In genomic region chr4:116111486-116111885, GRCm38 (mm10) we compare ENCODE assay signal across 21 mouse cellular contexts. TPM values are rescaled to one million over a fixed set of nuclear protein-coding genes. Genes with fewer than 3 reads are reported as not detected.
DNase-seq lines count a peak whose midpoint lies in the region; ATAC-seq lines count a peak whose summit lies in the region.
"Had no signal": no experiment of that assay in that cellular context is flagged by ENCODE, and none has a peak within 500 bp of the region (broad histone marks: within the 10 kb centered on the region; RNA-seq: fewer than 3 reads in every experiment).

No protein-coding gene starts in this region.

- H3K4me2 ChIP-seq in neural tube, embryonic 15.5 days, result no peak overlapping the region

- H3K27ac ChIP-seq in neural tube, embryonic 15.5 days (replicated peaks), result no peak overlapping the region

- H3K4me3 ChIP-seq in neural tube, embryonic 15.5 days (replicated peaks), result no peak overlapping the region

- no peaks in the 10 kb centered on the region for H3K9me3 ChIP-seq in neural tube, embryonic 15.5 days (replicated peaks)
- H3K9me3 ChIP-seq: G1E had no signal

- ATAC-seq in neural tube, embryonic 15.5 days (ENCODE audit: low FRiP score), result no peak
- ATAC-seq: activated CD4-positive, CD25-positive, alpha-beta regulatory T cell, adult 4 months; CD4-positive, CD25-positive, alpha-beta regulatory T cell, adult 4 months; Patski had no signal

- H3K4me1 ChIP-seq in neural tube, embryonic 15.5 days, result no peaks in the 10 kb centered on the region

- 38% methylated on average over 2 of the region's 2 CpGs for WGBS in neural tube, embryonic 15.5 days

- H3K36me3 ChIP-seq in neural tube, embryonic 15.5 days, result no peaks in the 10 kb centered on the region

- H3K9ac ChIP-seq in neural tube, embryonic 15.5 days (replicated peaks), result no peak overlapping the region

- no peaks in the 10 kb centered on the region for H3K27me3 ChIP-seq in neural tube, embryonic 15.5 days (replicated peaks)
- H3K27me3 ChIP-seq: CH12.LX, Patski had no signal

- peak; percentile 16 for DNase-seq in heart, adult 11 months
- DNase-seq in heart, adult 18-20 months, result no peak
- DNase-seq in retina, embryonic 14.5 days (ENCODE audit: low spot score), result peak; percentile 73
- DNase-seq in retina, postnatal 1 day, result peak; percentile 86
- DNase-seq in layer of hippocampus, adult 8-10 months (ENCODE audit: low spot score in 2 of 2), result no peak
- DNase-seq: adrenal gland, adult 2 months; adrenal gland, adult 8-10 months; adrenal gland, postnatal 10 days; adrenal gland, postnatal 14 days; adrenal gland, postnatal 25 days; adrenal gland, postnatal 36 days; B cell, adult 2 months; cerebellum, adult 11 months; cerebellum, adult 11-12 months; cerebellum, adult 18-20 months had no signal

RNA-seq across cellular contexts. Expression of gene Rad54l, which starts 12.0 kb away (rescaled TPM):
- total RNA-seq in heart, adult 18-20 months (2021), result under 1 TPM; 0.10 to 0.26 TPM
- 1 to 10 TPM in 1 of 4 experiments, under 1 TPM in 3; 0.41 to 1.1 (median 0.72) TPM for total RNA-seq in layer of hippocampus, adult 8-10 months (2022)
- 5.6 and 11.5 TPM in 2 replicates for polyA plus RNA-seq in neural tube, embryonic 15.5 days (2015; fragmentation: Nextera tagmentation; extraction: Ambion mirVana)

RNA-seq across cellular contexts. Expression of gene Pomgnt1, which starts 12.2 kb away (rescaled TPM):
- total RNA-seq in heart, adult 18-20 months (2021), result 10 to 100 TPM; 56.8 to 57.5 TPM
- total RNA-seq in layer of hippocampus, adult 8-10 months (2022), result 10 to 100 TPM; 69.7 to 76.0 (median 72.0) TPM
- polyA plus RNA-seq in neural tube, embryonic 15.5 days (2015; fragmentation: Nextera tagmentation; extraction: Ambion mirVana), result 66.9 and 67.2 TPM in 2 replicates

RNA-seq across cellular contexts. Expression of gene Lrrc41, which starts 36.4 kb away (rescaled TPM):
- total RNA-seq in heart, adult 18-20 months (2021), result 10 to 100 TPM; 25.3 to 26.2 TPM
- total RNA-seq in layer of hippocampus, adult 8-10 months (2022), result 10 to 100 TPM; 45.7 to 49.3 (median 47.9) TPM
- 70.9 and 73.3 TPM in 2 replicates for polyA plus RNA-seq in neural tube, embryonic 15.5 days (2015; fragmentation: Nextera tagmentation; extraction: Ambion mirVana)

RNA-seq across cellular contexts. Expression of gene Uqcrh, which starts 36.6 kb away (rescaled TPM):
- total RNA-seq in heart, adult 18-20 months (2021), result 1,000 to 10,000 TPM; 1,939 to 2,067 TPM
- total RNA-seq in layer of hippocampus, adult 8-10 months (2022), result 100 to 1,000 TPM; 402 to 415 (median 406) TPM
- 499 and 535 TPM in 2 replicates for polyA plus RNA-seq in neural tube, embryonic 15.5 days (2015; fragmentation: Nextera tagmentation; extraction: Ambion mirVana)

RNA-seq across cellular contexts. Expression of gene Lurap1, which starts 39.7 kb away (rescaled TPM):
- 1 to 10 TPM; 4.6 to 5.0 TPM for total RNA-seq in heart, adult 18-20 months (2021)
- total RNA-seq in layer of hippocampus, adult 8-10 months (2022), result 10 to 100 TPM; 21.9 to 23.7 (median 23.3) TPM
- polyA plus RNA-seq in neural tube, embryonic 15.5 days (2015; fragmentation: Nextera tagmentation; extraction: Ambion mirVana), result 2.6 and 2.7 TPM in 2 replicates
- total RNA-seq: CH12.LX had no signal

Comparison
In these comparisons a context has a peak if more than half of its experiments do, and no peak if none do; other contexts are left out.
1. DNase-seq: peak in heart, adult 11 months (single experiment), retina, embryonic 14.5 days (single experiment) and retina, postnatal 1 day (single experiment); none in heart, adult 18-20 months (0 of 2) and layer of hippocampus, adult 8-10 months (0 of 2).